In genomic region chr5:31294964-31295605, GRCm38 (mm10) we compare ENCODE assay signal across 10 mouse cellular contexts. TPM values are rescaled to one million over a fixed set of nuclear protein-coding genes. Genes with fewer than 3 reads are reported as not detected.
DNase-seq lines count a peak whose midpoint lies in the region; ATAC-seq and TF ChIP-seq lines count a peak whose summit lies in the region.
"Had no signal": no experiment of that assay in that cellular context is flagged by ENCODE, and none has a peak within 500 bp of the region (broad histone marks: within the 10 kb centered on the region; RNA-seq: fewer than 3 reads in every experiment).

No protein-coding gene starts in this region.

- ATAC-seq in heart, embryonic 12.5 days (ENCODE audit: insufficient number of reproducible peaks, low FRiP score) = peak; percentile 22; the same call in 1 of the 2 replicates
- ATAC-seq in intestine, embryonic 16.5 days = peak; percentile 32; the same call in 1 of the 2 replicates
- no peak; the same call in 1 of the 2 replicates for ATAC-seq in neural tube, embryonic 13.5 days (ENCODE audit: low read depth)
- ATAC-seq in frontal cortex, adult (ENCODE audit: low TSS enrichment) = no peak
- ATAC-seq in megakaryocyte progenitor cell, adult 5-6 weeks (replicated peaks; ENCODE audit: poor library complexity) = no peak

- H3K27ac ChIP-seq in heart, embryonic 12.5 days (ENCODE audit: poor library complexity, severe bottlenecking) = peak overlapping the region; percentile 49
- H3K27ac ChIP-seq in ES-E14 (ENCODE audit: insufficient read depth, low read depth, low read length, poor library complexity, severe bottlenecking) = no peak overlapping the region
- H3K27ac ChIP-seq in intestine, embryonic 16.5 days (ENCODE audit: low read length) = peak overlapping the region; percentile 23; the same call in 1 of the 2 replicates
- H3K27ac ChIP-seq in neural tube, embryonic 13.5 days (replicated peaks) = peak overlapping the region; percentile 87

- in situ Hi-C loops in ES-E14 (cut with MboI; ENCODE audit: low sequenced_read_pairs in 2 of 2, unreplicated experiment in 2 of 2) = no loop called here

- no peak for DNase-seq in heart, adult 11 months
- DNase-seq in ES-E14 (ENCODE audit: low read depth, low spot score) = no peak
- DNase-seq in embryo, embryonic 9.5 days (ENCODE audit: extremely low spot score) = peak; percentile 27

- 4% methylated on average over 29 of the region's 29 CpGs for WGBS in heart, embryonic 12.5 days
- WGBS in intestine, embryonic 16.5 days = 7% methylated on average over 29 of the region's 29 CpGs
- 3% methylated on average over 29 of the region's 29 CpGs for WGBS in neural tube, embryonic 13.5 days

- H3K4me2 ChIP-seq in heart, embryonic 12.5 days = peak overlapping the region; percentile 99
- H3K4me2 ChIP-seq in intestine, embryonic 16.5 days (ENCODE audit: low read depth, low read length) = peak overlapping the region; percentile 99
- H3K4me2 ChIP-seq in neural tube, embryonic 13.5 days = peak overlapping the region; percentile 85

- no peaks in the 10 kb centered on the region for H3K27me3 ChIP-seq in heart, embryonic 12.5 days (replicated peaks)
- H3K27me3 ChIP-seq in intestine, embryonic 16.5 days (replicated peaks; ENCODE audit: control insufficient read depth, insufficient read depth, low read length) = no peaks in the 10 kb centered on the region
- H3K27me3 ChIP-seq in neural tube, embryonic 13.5 days = no peaks in the 10 kb centered on the region

- peak overlapping the region; percentile 96 for H3K9ac ChIP-seq in heart, embryonic 12.5 days
- peak overlapping the region; percentile 77 for H3K9ac ChIP-seq in ES-E14 (ENCODE audit: insufficient read depth, low read depth, low read length, poor library complexity, severe bottlenecking)
- peak overlapping the region; percentile 88 for H3K9ac ChIP-seq in intestine, embryonic 16.5 days (ENCODE audit: low read depth, low read length)
- H3K9ac ChIP-seq in neural tube, embryonic 13.5 days = peak overlapping the region; percentile 92

- peak overlapping the region; percentile 86 for H3K4me3 ChIP-seq in heart, embryonic 12.5 days
- peak overlapping the region; percentile 76 to 93 for H3K4me3 ChIP-seq in ES-E14 (ENCODE audit: insufficient read depth in 1 of 2, low read depth in 1 of 2, low read length in 2 of 2, poor library complexity in 1 of 2, severe bottlenecking in 1 of 2)
- peak overlapping the region; percentile 64 for H3K4me3 ChIP-seq in intestine, embryonic 16.5 days (ENCODE audit: low read length)
- peak overlapping the region; percentile 69 for H3K4me3 ChIP-seq in neural tube, embryonic 13.5 days

- peaks cover 20% of the 10 kb centered on the region for H3K4me1 ChIP-seq in heart, embryonic 12.5 days (replicated peaks)
- H3K4me1 ChIP-seq in ES-E14 (ENCODE audit: control insufficient read depth in 2 of 2, insufficient read depth in 2 of 2, low read length in 2 of 2, poor library complexity in 1 of 2) = peaks cover 4% of the 10 kb centered on the region in 2 experiments; a peak in 1 of 4 replicates
- peaks cover 16% of the 10 kb centered on the region for H3K4me1 ChIP-seq in intestine, embryonic 16.5 days (ENCODE audit: control insufficient read depth, insufficient read depth, low read length)
- peaks cover 35% of the 10 kb centered on the region for H3K4me1 ChIP-seq in neural tube, embryonic 13.5 days (replicated peaks)

- H3K9me3 ChIP-seq in heart, embryonic 12.5 days (replicated peaks) = no peaks in the 10 kb centered on the region
- no peaks in the 10 kb centered on the region for H3K9me3 ChIP-seq in ES-E14 (ENCODE audit: control insufficient read depth, insufficient read depth, low read depth, low read length)
- H3K9me3 ChIP-seq in intestine, embryonic 16.5 days (ENCODE audit: control insufficient read depth, low read length) = no peaks in the 10 kb centered on the region
- no peaks in the 10 kb centered on the region for H3K9me3 ChIP-seq in neural tube, embryonic 13.5 days

- peaks cover 8% of the 10 kb centered on the region for H3K36me3 ChIP-seq in heart, embryonic 12.5 days
- H3K36me3 ChIP-seq in ES-E14 (ENCODE audit: control insufficient read depth, insufficient read depth, low read length, poor library complexity, severe bottlenecking) = no peaks in the 10 kb centered on the region
- H3K36me3 ChIP-seq in intestine, embryonic 16.5 days (ENCODE audit: control insufficient read depth, insufficient read depth, low read length) = no peaks in the 10 kb centered on the region
- H3K36me3 ChIP-seq in neural tube, embryonic 13.5 days = peaks cover 20% of the 10 kb centered on the region

TF ChIP-seq in ES-E14, 5 proteins besides CTCF, POLR2A, EP300 and RAD21:
- no peak for TF ChIP-seq HCFC1 (IDR thresholded peaks at IDR 0.05; ENCODE audit: borderline replicate concordance, insufficient read depth, low read length)
- TF ChIP-seq ZC3H11A (IDR thresholded peaks at IDR 0.05; ENCODE audit: borderline replicate concordance, low read depth, low read length) = no peak
- no peak for TF ChIP-seq CHD2 (IDR thresholded peaks at IDR 0.05; ENCODE audit: low read depth, low read length)
- TF ChIP-seq MAFK (IDR thresholded peaks at IDR 0.05; ENCODE audit: insufficient read depth, low read depth, low read length) = no peak
- TF ChIP-seq ZNF384 (IDR thresholded peaks at IDR 0.05; ENCODE audit: low read depth, low read length) = no peak

RNA-seq across cellular contexts. Expression of gene Fndc4, which starts 0.8 kb away (rescaled TPM):
- polyA plus RNA-seq in heart, embryonic 12.5 days (2016; fragmentation: Nextera tagmentation; extraction: Ambion mirVana) = 25.8 and 32.3 TPM in 2 replicates
- total RNA-seq in ES-E14 (2012; rRNA removed) = 14.2 and 23.2 TPM in 2 replicates
- 18.3 and 19.3 TPM in 2 replicates for polyA plus RNA-seq in intestine, embryonic 16.5 days (2015; fragmentation: Nextera tagmentation; extraction: Ambion mirVana)
- polyA plus RNA-seq in neural tube, embryonic 13.5 days (2015; fragmentation: Nextera tagmentation; extraction: Ambion mirVana) = 79.1 and 82.0 TPM in 2 replicates
- total RNA-seq in megakaryocyte progenitor cell, adult 5-6 weeks (2015) = not detected in 2 replicates
- total RNA-seq in megakaryocyte progenitor cell, adult 5-6 weeks (2017) = not detected in 2 replicates
- total RNA-seq: MEL had no signal

RNA-seq across cellular contexts. Expression of gene Gckr, which starts 2.2 kb away (rescaled TPM):
- polyA plus RNA-seq in heart, embryonic 12.5 days (2016; fragmentation: Nextera tagmentation; extraction: Ambion mirVana) = 0.19 TPM in 1 of 2 replicates, not detected in the other
- 0.04 TPM in 1 of 2 replicates, not detected in the other for total RNA-seq in ES-E14 (2012; rRNA removed)
- 0.80 and 1.2 TPM in 2 replicates for polyA plus RNA-seq in intestine, embryonic 16.5 days (2015; fragmentation: Nextera tagmentation; extraction: Ambion mirVana)
- polyA plus RNA-seq in neural tube, embryonic 13.5 days (2015; fragmentation: Nextera tagmentation; extraction: Ambion mirVana) = 0.27 TPM in 1 of 2 replicates, not detected in the other
- not detected in 2 replicates for total RNA-seq in megakaryocyte progenitor cell, adult 5-6 weeks (2015)
- not detected in 2 replicates for total RNA-seq in megakaryocyte progenitor cell, adult 5-6 weeks (2017)

RNA-seq across cellular contexts. Expression of gene Ift172, which starts 4.2 kb away (rescaled TPM):
- 33.9 and 34.0 TPM in 2 replicates for polyA plus RNA-seq in heart, embryonic 12.5 days (2016; fragmentation: Nextera tagmentation; extraction: Ambion mirVana)
- 26.9 and 38.1 TPM in 2 replicates for total RNA-seq in ES-E14 (2012; rRNA removed)
- 19.5 and 21.5 TPM in 2 replicates for polyA plus RNA-seq in intestine, embryonic 16.5 days (2015; fragmentation: Nextera tagmentation; extraction: Ambion mirVana)
- polyA plus RNA-seq in neural tube, embryonic 13.5 days (2015; fragmentation: Nextera tagmentation; extraction: Ambion mirVana) = 33.3 and 36.7 TPM in 2 replicates
- 7.3 and 11.1 TPM in 2 replicates for total RNA-seq in megakaryocyte progenitor cell, adult 5-6 weeks (2015)
- 20.8 and 33.0 TPM in 2 replicates for total RNA-seq in megakaryocyte progenitor cell, adult 5-6 weeks (2017)

RNA-seq across cellular contexts. Expression of gene Krtcap3, which starts 43.6 kb away (rescaled TPM):
- polyA plus RNA-seq in heart, embryonic 12.5 days (2016; fragmentation: Nextera tagmentation; extraction: Ambion mirVana) = 7.4 and 7.5 TPM in 2 replicates
- 10.5 and 24.6 TPM in 2 replicates for total RNA-seq in ES-E14 (2012; rRNA removed)
- polyA plus RNA-seq in intestine, embryonic 16.5 days (2015; fragmentation: Nextera tagmentation; extraction: Ambion mirVana) = 70.1 and 71.1 TPM in 2 replicates
- 4.5 and 4.7 TPM in 2 replicates for polyA plus RNA-seq in neural tube, embryonic 13.5 days (2015; fragmentation: Nextera tagmentation; extraction: Ambion mirVana)
- 1.3 and 2.1 TPM in 2 replicates for total RNA-seq in megakaryocyte progenitor cell, adult 5-6 weeks (2015)
- 3.4 and 4.1 TPM in 2 replicates for total RNA-seq in megakaryocyte progenitor cell, adult 5-6 weeks (2017)

RNA-seq across cellular contexts. Expression of gene Gm9970, which starts 54.1 kb away (rescaled TPM):
- 0.34 TPM in 1 of 2 replicates, not detected in the other for polyA plus RNA-seq in heart, embryonic 12.5 days (2016; fragmentation: Nextera tagmentation; extraction: Ambion mirVana)
- total RNA-seq in ES-E14 (2012; rRNA removed) = not detected in 2 replicates
- 0.27 TPM in 1 of 2 replicates, not detected in the other for polyA plus RNA-seq in intestine, embryonic 16.5 days (2015; fragmentation: Nextera tagmentation; extraction: Ambion mirVana)
- not detected in 2 replicates for polyA plus RNA-seq in neural tube, embryonic 13.5 days (2015; fragmentation: Nextera tagmentation; extraction: Ambion mirVana)
- total RNA-seq in megakaryocyte progenitor cell, adult 5-6 weeks (2015) = not detected in 2 replicates
- 0.25 TPM in 1 of 2 replicates, not detected in the other for total RNA-seq in megakaryocyte progenitor cell, adult 5-6 weeks (2017)
- total RNA-seq: MEL had no signal
- polyA plus RNA-seq: large intestine, adult 2 months had no signal

Comparison
In these comparisons a context has a peak if more than half of its experiments do, and no peak if none do; other contexts are left out.
1. ATAC-seq: peak in heart, embryonic 12.5 days (single experiment) and intestine, embryonic 16.5 days (single experiment); none in neural tube, embryonic 13.5 days (single experiment), frontal cortex, adult (single experiment) and megakaryocyte progenitor cell, adult 5-6 weeks (single experiment).
2. Peak in every context shown above with its lines, with median percentiles within 50 percentile points of each other: H3K4me2 ChIP-seq, H3K4me3 ChIP-seq and H3K9ac ChIP-seq.